ENCODE assay signal across 9 mouse cellular contexts in the genomic region with DNA sequence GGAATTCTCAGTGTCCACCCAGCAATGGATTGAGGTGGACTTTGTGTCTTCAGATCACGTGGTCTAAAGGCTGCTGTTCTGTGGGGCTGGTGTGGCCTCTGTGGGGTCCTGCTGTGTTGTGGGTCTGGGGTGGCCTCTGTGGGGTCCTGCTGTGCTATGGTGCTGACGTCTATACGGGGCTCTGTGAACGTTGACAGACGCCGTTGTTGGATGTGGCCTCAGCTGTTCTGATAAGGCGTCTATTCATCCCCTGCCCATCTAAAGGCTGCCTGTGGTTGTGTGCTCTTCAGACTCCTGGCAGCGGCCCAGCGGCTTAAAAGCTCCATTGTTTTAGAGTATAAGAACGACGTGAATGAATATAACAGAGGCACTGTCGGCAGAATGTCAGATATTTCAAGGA. TPM values are rescaled to one million over a fixed set of nuclear protein-coding genes. Genes with fewer than 3 reads are reported as not detected.
A peak's percentile ranks its signal among the peaks of the same experiment; 100 is the strongest.
DNase-seq lines count a peak whose midpoint lies in the region; ATAC-seq and TF ChIP-seq lines count a peak whose summit lies in the region.
"Had no signal": no experiment of that assay in that cellular context is flagged by ENCODE, and none has a peak within 500 bp of the region (broad histone marks: within the 10 kb centered on the region; RNA-seq: fewer than 3 reads in every experiment).

No protein-coding gene starts in this region.

- H3K27me3 ChIP-seq in limb, embryonic 14.5 days (ENCODE audit: control insufficient read depth, insufficient read depth, low read length): no peaks in the 10 kb centered on the region

- H3K4me1 ChIP-seq in limb, embryonic 14.5 days (ENCODE audit: control insufficient read depth, insufficient read depth, low read length): no peaks in the 10 kb centered on the region

- DNase-seq in heart, adult 11 months: peak; percentile 86
- no peak for DNase-seq in heart, adult 9 months (ENCODE audit: low spot score in 2 of 2)
- peak; percentile 59 for DNase-seq in testis, postnatal 10 days (ENCODE audit: low spot score)
- DNase-seq in testis, postnatal 14 days (ENCODE audit: low spot score): no peak
- DNase-seq in limb, embryonic 14.5 days (ENCODE audit: low spot score): no peak
- DNase-seq in natural killer cell, adult 2 months (ENCODE audit: low spot score in 2 of 2): no peak
- no peak for DNase-seq in T-cell, adult 2 months (ENCODE audit: low spot score)
- no peak for DNase-seq in left cerebral cortex, adult 18-20 months (ENCODE audit: low spot score in 2 of 2)

- no peak overlapping the region for H3K9ac ChIP-seq in limb, embryonic 14.5 days (ENCODE audit: low read depth, low read length, severe bottlenecking)

- no peak overlapping the region for H3K27ac ChIP-seq in limb, embryonic 14.5 days (replicated peaks; ENCODE audit: low read depth, low read length)
- H3K27ac ChIP-seq: left cerebral cortex, adult 2 months had no signal

- H3K4me3 ChIP-seq in limb, embryonic 14.5 days (replicated peaks; ENCODE audit: low read length): no peak overlapping the region
- H3K4me3 ChIP-seq: left cerebral cortex, adult 2 months had no signal

- 77% methylated on average over 12 of the region's 12 CpGs for WGBS in limb, embryonic 14.5 days

- H3K4me2 ChIP-seq in limb, embryonic 14.5 days (replicated peaks; ENCODE audit: low read depth, low read length, severe bottlenecking): no peak overlapping the region

- 0 out of 2 replicates have a peak, but pooled peaks have one; percentile 44 for ATAC-seq in limb, embryonic 14.5 days (ENCODE audit: low FRiP score, low read depth)

- no peaks in the 10 kb centered on the region for H3K9me3 ChIP-seq in limb, embryonic 14.5 days (ENCODE audit: control insufficient read depth, low read length)

- no peak for TF ChIP-seq POLR2A in limb, embryonic 14.5 days (IDR thresholded peaks at IDR 0.05; ENCODE audit: borderline replicate concordance, extremely low read depth, insufficient read depth, insufficient read length)

- H3K36me3 ChIP-seq in limb, embryonic 14.5 days (ENCODE audit: control insufficient read depth, insufficient read depth, low read length): peaks cover 17% of the 10 kb centered on the region

RNA-seq across cellular contexts. Expression of a gene that starts 29.3 kb away (rescaled TPM):
- polyA plus RNA-seq in limb, embryonic 14.5 days (2012; rRNA removed): 20.9 and 21.5 TPM in 2 replicates
- 16.4 and 18.9 TPM in 2 replicates for polyA plus RNA-seq in limb, embryonic 14.5 days (2014; fragmentation: Nextera tagmentation; extraction: Ambion mirVana)
- 10 to 100 TPM; 77.4 to 92.7 TPM for total RNA-seq in left cerebral cortex, adult 18-20 months (2021)

Comparison
In these comparisons a context has a peak if more than half of its experiments do, and no peak if none do; other contexts are left out.
1. DNase-seq: peak in heart, adult 11 months (single experiment) and testis, postnatal 10 days (single experiment); none in heart, adult 9 months (0 of 2), testis, postnatal 14 days (single experiment), limb, embryonic 14.5 days (single experiment), natural killer cell, adult 2 months (0 of 2), T-cell, adult 2 months (single experiment) and left cerebral cortex, adult 18-20 months (0 of 2).